Mouse (Mus musculus) kidney, adult 2 months (tissue): ENCODE results near the gene Pdcd11.

Source experiments
- CTCF ChIP-seq: fragments of 200-500 bp; conservative IDR thresholded peaks from 2 replicates; pipeline ENCODE4 v1.5.1; 2011; ENCODE audit warnings: low read depth, mild to moderate bottlenecking, control low read depth, low read length, moderate library complexity, mixed read lengths; ENCODE audit not compliant: insufficient read depth, insufficient read length
- POLR2A ChIP-seq: fragments of 200-500 bp; IDR thresholded peaks from one replicate; pipeline ENCODE4 v1.6.1; 2011; ENCODE audit warnings: low read depth, low read length, control low read depth

DNA sequence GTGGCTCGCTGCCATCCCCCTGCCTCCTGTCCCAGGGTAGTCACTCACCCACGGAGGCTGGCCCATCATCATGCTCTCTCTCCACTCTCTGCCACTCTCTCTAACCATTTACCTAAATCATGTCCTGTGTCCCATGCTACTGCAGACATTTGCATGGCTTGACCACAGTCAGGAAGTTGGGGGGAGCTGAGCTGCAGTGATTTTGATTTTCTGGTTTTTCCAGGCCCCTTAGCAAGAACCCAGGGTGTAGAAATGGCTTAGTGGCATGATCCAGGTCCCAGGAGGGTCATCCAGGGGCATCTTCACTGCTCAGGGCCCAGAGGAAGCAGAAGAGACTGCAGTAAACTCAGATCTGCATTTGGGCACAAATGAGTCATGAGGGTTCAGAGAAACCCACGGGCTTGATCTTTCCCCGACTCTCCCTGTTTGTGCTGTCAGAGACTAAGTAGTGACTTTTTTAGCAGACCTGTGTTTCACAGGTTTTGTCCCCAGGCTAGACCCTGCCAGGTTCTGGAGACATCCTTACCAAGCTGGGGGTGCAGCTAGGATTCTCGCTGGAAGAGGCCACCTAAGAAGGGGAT is 57.8 kb downstream of the Pdcd11 start:
- no peak for TF ChIP-seq CTCF
- TF ChIP-seq POLR2A: no peak
